Mouse (Mus musculus): ENCODE data around the gene Taar8c.

The Taar8c gene

DNA sequence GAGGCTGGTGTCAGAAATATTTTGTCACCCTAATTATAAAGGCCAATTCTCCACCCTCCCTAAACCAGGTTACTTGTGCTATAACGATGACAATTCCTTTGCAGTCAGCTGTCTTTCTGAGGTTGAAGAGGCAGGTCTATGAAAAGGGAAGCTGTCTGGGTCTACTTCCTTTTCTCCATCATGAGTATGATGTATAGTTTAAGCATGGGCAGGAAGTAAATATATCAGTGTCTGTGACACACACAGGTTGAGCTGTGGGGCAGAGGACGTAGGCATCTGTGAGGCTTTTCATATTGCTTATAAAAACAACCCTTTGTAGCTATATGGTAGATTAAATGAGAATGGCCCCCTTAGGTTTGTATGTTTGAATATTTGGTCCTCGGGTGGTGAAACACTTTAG lies 42.7 kb downstream of the Taar8c start:
- no peak for DNase-seq

- DNase-seq, result no peak
Observed at GRCm38 (mm10) chr10:24052039-24052438, 49.7 kb downstream of the Taar8c start.
